Mouse (Mus musculus): ENCODE results near the gene Sdccag8. TPM values are rescaled to one million over a fixed set of nuclear protein-coding genes. Genes with fewer than 3 reads are reported as not detected.
"Not testable (repeated sequence)": the region's sequence is repeated elsewhere in the genome, so short reads cannot be mapped to it uniquely, and the experiment has no call there.

Sdccag8 gene
- polyA plus RNA-seq, 1 experiment from 2014 or later, result 18.7 TPM

DNA sequence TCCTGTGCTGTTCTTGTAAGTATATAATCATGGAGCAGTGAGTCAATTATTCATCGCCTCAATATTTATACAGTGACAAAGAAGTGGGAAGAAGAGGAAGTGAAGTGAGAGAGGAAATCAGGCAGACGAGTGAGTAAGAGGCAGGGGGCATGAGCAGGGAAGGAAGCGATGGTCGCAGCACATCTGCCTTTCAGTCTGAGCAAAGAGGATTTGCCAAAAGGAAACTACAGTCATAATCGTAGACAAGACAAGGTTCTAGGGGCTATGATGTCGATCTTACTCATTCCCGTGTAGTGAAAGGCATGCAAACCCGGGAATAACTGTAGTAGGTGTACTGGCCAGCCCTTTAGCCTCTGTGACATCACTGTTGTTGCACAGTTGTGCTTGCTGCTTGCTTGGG is 18.1 kb downstream of the Sdccag8 start:
- Histone ChIP-seq H3K27ac (ENCODE audit: low read depth) (no peak overlapping the region), H3K4me1 (replicated peaks; ENCODE audit: control insufficient read depth, insufficient read depth, low read length) (no peaks in the 10 kb centered on the region), H3K4me3 (ENCODE audit: low read depth, low read length) (no peak overlapping the region), H3K4me2 (ENCODE audit: low read length) (no peak overlapping the region), H3K27me3 (replicated peaks; ENCODE audit: control insufficient read depth, insufficient read depth, low read length) (0 out of 2 replicates have a peak, but pooled peaks cover 4% of the 10 kb centered on the region), H3K9me3 (ENCODE audit: control insufficient read depth, low read length) (no peaks in the 10 kb centered on the region), H3K9ac (ENCODE audit: low read length) (no peak overlapping the region), H3K36me3 (ENCODE audit: control insufficient read depth, insufficient read depth, low read length) (peaks cover 5% of the 10 kb centered on the region; the same call in 1 of the 2 replicates)
- ATAC-seq (replicated peaks; ENCODE audit: low FRiP score, low TSS enrichment, low read depth), result no peak
- no peak for DNase-seq (ENCODE audit: low spot score)
- WGBS, result 68% methylated on average over 8 of the region's 8 CpGs

DNA sequence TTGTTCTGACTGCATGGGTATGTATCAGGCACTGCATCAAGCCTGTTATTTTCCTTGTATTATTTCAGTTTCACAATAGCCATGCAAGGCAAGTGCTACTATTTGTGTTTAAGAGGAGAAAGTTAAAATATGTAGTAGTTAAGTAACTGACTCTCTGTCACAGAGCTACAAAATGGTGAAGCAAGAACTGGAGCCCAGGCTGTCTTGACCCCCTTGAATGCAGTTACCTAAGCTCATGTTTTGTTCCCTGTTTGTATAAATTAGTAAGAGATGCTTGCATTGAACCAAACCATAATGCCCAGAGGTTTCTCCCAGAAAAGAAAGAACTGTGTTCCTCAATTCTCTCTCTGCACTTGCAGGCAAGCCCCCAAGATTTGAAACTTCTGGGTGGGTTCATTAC is 18.8 kb downstream of the Sdccag8 start:
- no peak overlapping the region for H3K27ac ChIP-seq (ENCODE audit: low read depth)
- no peak for ATAC-seq (replicated peaks; ENCODE audit: low FRiP score, low TSS enrichment, low read depth)
- H3K9ac ChIP-seq (ENCODE audit: low read length), result no peak overlapping the region
- H3K4me3 ChIP-seq (ENCODE audit: low read depth, low read length), result no peak overlapping the region
- 0 out of 2 replicates have a peak, but pooled peaks cover 4% of the 10 kb centered on the region for H3K27me3 ChIP-seq (replicated peaks; ENCODE audit: control insufficient read depth, insufficient read depth, low read length)
- H3K4me1 ChIP-seq (replicated peaks; ENCODE audit: control insufficient read depth, insufficient read depth, low read length), result no peaks in the 10 kb centered on the region
- peaks cover 5% of the 10 kb centered on the region; the same call in 1 of the 2 replicates for H3K36me3 ChIP-seq (ENCODE audit: control insufficient read depth, insufficient read depth, low read length)
- no peak overlapping the region for H3K4me2 ChIP-seq (ENCODE audit: low read length)
- no peaks in the 10 kb centered on the region for H3K9me3 ChIP-seq (ENCODE audit: control insufficient read depth, low read length)
- DNase-seq (ENCODE audit: low spot score), result no peak

DNA sequence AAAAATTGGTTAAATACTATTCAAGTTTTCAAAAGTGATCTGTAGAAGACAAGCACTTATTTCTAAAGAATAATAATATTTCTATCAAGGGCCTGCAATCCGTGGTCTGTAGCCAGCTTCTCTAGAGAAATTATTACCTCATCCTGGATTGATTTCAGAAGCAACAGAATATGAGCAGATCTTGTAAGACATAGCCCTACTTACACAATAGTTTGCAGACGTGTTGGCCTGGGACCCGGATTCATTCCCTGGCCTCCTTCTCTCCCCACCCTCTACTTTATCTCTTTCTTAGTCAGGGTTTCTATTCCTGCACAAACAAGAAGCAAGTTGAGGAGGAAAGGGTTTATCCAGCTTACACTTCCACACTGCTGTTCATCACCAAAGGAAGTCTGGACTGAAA is 19.5 kb downstream of the Sdccag8 start:
- H3K4me3 ChIP-seq (ENCODE audit: low read depth, low read length), result no peak overlapping the region

DNA sequence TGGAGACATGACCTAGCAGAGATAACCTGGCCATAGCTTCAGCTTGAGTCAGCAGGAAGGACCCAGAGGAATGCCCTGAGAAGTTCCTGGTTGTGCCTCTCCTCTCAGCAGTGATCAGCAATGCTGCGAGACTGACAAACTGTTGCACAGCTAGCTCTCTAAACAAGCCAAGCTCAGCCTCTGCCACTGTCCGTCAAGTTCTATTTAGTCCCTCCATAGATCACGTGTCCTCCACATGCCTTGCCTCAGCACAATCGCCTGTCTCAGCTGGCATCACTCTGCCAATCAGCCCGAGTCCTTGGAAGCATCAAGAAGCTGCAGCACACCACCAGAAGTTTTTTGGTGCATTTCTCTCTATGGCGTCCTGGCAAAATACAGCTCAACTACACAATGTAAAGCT is 20.4 kb downstream of the Sdccag8 start:
- Histone ChIP-seq H3K4me1 (replicated peaks; ENCODE audit: control insufficient read depth, insufficient read depth, low read length) (no peaks in the 10 kb centered on the region), H3K9me3 (ENCODE audit: control insufficient read depth, low read length) (no peaks in the 10 kb centered on the region), H3K4me2 (ENCODE audit: low read length) (peak overlapping the region; percentile 64; the same call in 1 of the 2 replicates), H3K4me3 (ENCODE audit: low read depth, low read length) (no peak overlapping the region), H3K27ac (ENCODE audit: low read depth) (no peak overlapping the region), H3K9ac (ENCODE audit: low read length) (no peak overlapping the region), H3K36me3 (ENCODE audit: control insufficient read depth, insufficient read depth, low read length) (peaks cover 5% of the 10 kb centered on the region; the same call in 1 of the 2 replicates), H3K27me3 (replicated peaks; ENCODE audit: control insufficient read depth, insufficient read depth, low read length) (0 out of 2 replicates have a peak, but pooled peaks cover 4% of the 10 kb centered on the region)
- WGBS, result 58% methylated on average over 6 of the region's 6 CpGs
- DNase-seq (ENCODE audit: low spot score) (no peak), ATAC-seq (replicated peaks; ENCODE audit: low FRiP score, low TSS enrichment, low read depth) (no peak)

More for the DNA sequence above, 19.5 kb downstream of the Sdccag8 start:
- H3K4me1 ChIP-seq (replicated peaks; ENCODE audit: control insufficient read depth, insufficient read depth, low read length), result no peaks in the 10 kb centered on the region
- WGBS, result 82% methylated on average over 3 of the region's 3 CpGs
- no peaks in the 10 kb centered on the region for H3K9me3 ChIP-seq (ENCODE audit: control insufficient read depth, low read length)
- H3K27me3 ChIP-seq (replicated peaks; ENCODE audit: control insufficient read depth, insufficient read depth, low read length), result 0 out of 2 replicates have a peak, but pooled peaks cover 4% of the 10 kb centered on the region
- no peak for DNase-seq (ENCODE audit: low spot score)
- ATAC-seq (replicated peaks; ENCODE audit: low FRiP score, low TSS enrichment, low read depth), result no peak
- no peak overlapping the region for H3K27ac ChIP-seq (ENCODE audit: low read depth)
- H3K9ac ChIP-seq (ENCODE audit: low read length), result no peak overlapping the region
- peaks cover 5% of the 10 kb centered on the region; the same call in 1 of the 2 replicates for H3K36me3 ChIP-seq (ENCODE audit: control insufficient read depth, insufficient read depth, low read length)
- no peak overlapping the region for H3K4me2 ChIP-seq (ENCODE audit: low read length)

DNA sequence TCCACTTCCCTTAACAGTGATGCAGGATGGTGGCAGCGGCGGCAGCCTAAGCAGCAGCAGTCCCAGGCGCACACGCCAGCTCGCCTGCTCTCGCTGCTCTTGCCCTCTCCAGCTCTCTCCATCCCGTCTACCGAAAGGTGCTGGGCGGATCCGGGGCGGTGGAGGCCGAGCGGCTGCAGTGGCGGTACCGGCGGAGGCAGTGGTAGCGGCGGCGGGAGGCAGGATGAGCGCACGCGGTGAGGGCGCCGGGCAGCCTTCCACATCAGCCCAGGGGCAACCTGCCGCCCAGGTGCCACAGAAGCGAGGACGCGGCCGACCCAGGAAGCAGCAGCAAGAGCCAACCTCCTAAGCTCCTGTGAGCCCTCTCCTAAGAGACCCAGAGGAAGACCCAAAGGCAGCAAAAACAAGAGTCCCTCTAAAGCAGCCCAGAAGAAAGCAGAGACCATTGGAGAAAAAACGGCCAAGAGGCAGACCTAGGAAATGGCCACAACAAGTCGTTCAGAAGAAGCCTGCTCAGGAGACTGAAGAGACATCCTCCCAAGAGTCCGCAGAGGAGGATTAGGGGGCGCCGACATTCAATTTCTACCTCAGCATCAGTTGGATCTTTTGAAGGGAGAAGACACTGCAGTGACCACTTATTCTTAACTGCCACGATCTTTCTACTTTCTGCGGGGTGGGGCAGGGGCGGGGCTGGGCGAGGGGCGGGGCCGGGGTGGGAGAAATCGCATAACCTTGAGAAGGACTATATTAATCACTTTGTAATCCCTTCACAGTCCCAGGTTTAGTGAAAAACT is 21.2 kb downstream of the Sdccag8 start:
- 0 out of 2 replicates have a peak, but pooled peaks cover 4% of the 10 kb centered on the region for H3K27me3 ChIP-seq (replicated peaks; ENCODE audit: control insufficient read depth, insufficient read depth, low read length)
- H3K9me3 ChIP-seq (ENCODE audit: control insufficient read depth, low read length), result no peaks in the 10 kb centered on the region
- WGBS, result 3% methylated on average over 41 of the region's 41 CpGs
- H3K4me3 ChIP-seq (ENCODE audit: low read depth, low read length), result peak overlapping the region; percentile 33
- no peaks in the 10 kb centered on the region for H3K4me1 ChIP-seq (replicated peaks; ENCODE audit: control insufficient read depth, insufficient read depth, low read length)
- H3K27ac ChIP-seq (ENCODE audit: low read depth), result no peak overlapping the region
- H3K4me2 ChIP-seq (ENCODE audit: low read length), result peak overlapping the region; percentile 64
- peak overlapping the region; percentile 30; the same call in 1 of the 2 replicates for H3K9ac ChIP-seq (ENCODE audit: low read length)
- DNase-seq (ENCODE audit: low spot score), result peak; percentile 61
- no peak; the same call in 1 of the 2 replicates for ATAC-seq (replicated peaks; ENCODE audit: low FRiP score, low TSS enrichment, low read depth)
- H3K36me3 ChIP-seq (ENCODE audit: control insufficient read depth, insufficient read depth, low read length), result peaks cover 5% of the 10 kb centered on the region; the same call in 1 of the 2 replicates

DNA sequence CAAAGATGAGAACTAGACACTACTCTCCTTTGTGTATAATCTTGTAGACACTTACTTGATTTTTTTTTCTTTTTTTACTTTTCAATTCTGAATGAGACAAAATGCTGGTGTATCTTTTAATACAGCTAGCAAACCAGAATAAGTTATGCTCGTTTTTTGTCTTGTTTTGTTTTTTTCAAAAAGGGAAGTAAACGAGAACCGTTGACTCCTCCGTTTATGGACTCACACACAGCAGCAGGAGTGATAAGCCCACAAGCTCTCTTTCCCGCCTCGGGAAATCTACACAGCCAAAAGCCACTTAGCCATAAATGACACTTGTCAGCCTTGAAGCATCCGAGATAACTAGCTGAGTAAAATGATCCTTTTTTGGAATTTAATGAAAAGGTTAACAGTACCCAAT is 22.1 kb downstream of the Sdccag8 start:
- H3K27ac ChIP-seq (ENCODE audit: low read depth); H3K9me3 ChIP-seq (ENCODE audit: control insufficient read depth, low read length); H3K36me3 ChIP-seq (ENCODE audit: control insufficient read depth, insufficient read depth, low read length); ATAC-seq (replicated peaks; ENCODE audit: low FRiP score, low TSS enrichment, low read depth); H3K4me1 ChIP-seq (replicated peaks; ENCODE audit: control insufficient read depth, insufficient read depth, low read length); H3K27me3 ChIP-seq (replicated peaks; ENCODE audit: control insufficient read depth, insufficient read depth, low read length); H3K4me3 ChIP-seq (ENCODE audit: low read depth, low read length); DNase-seq (ENCODE audit: low spot score); H3K4me2 ChIP-seq (ENCODE audit: low read length); H3K9ac ChIP-seq (ENCODE audit: low read length): not testable (repeated sequence)
- 72% methylated on average over 7 of the region's 7 CpGs for WGBS

DNA sequence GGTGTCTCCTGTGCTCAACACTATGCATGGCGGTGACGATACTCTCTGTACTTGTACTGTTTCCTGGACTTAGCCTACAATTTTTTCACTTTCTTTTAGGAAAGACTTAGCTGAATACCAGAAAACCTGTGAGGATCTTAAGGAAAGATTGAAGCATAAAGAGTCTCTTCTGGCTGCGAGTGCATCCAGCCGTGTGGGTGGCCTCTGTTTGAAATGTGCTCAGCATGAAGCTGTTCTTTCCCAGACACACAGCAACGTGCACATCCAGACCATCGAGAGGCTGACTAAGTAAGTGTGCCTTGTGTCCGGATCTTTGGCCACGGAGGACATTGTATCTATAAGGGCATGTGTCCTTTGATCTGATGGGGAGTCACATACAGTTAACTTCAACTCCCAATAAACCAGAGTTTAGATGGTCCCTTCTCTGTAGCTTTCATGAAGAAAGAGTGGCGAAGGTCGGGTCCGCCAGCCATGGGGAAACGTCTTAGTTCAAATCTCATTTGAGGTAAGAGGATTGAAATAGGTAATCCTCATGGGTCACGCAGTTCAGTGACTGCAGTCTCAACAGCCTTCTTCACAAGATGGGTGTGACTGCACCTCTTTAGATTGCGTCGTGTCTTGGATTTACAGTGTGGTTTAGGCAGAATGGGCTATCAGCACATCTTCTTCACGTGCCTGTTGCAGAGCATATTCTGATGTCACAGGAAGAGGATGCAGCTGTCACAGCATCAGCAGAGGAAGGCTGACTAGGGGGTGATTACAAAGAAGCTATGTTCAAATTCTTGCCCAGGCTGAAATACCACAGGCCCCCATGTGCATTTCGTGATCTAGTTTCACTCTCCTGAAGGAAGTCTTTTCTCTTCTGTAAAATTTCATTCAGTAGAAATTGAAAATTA is 30.9 kb downstream of the Sdccag8 start:
- Histone ChIP-seq H3K27ac (ENCODE audit: low read depth) (no peak overlapping the region), H3K4me3 (ENCODE audit: low read depth, low read length) (no peak overlapping the region), H3K9ac (ENCODE audit: low read length) (no peak overlapping the region), H3K27me3 (replicated peaks; ENCODE audit: control insufficient read depth, insufficient read depth, low read length) (no peaks in the 10 kb centered on the region), H3K36me3 (ENCODE audit: control insufficient read depth, insufficient read depth, low read length) (peaks cover 4% of the 10 kb centered on the region; the same call in 1 of the 2 replicates), H3K4me1 (replicated peaks; ENCODE audit: control insufficient read depth, insufficient read depth, low read length) (peaks cover 5% of the 10 kb centered on the region; the same call in 1 of the 2 replicates), H3K9me3 (ENCODE audit: control insufficient read depth, low read length) (no peaks in the 10 kb centered on the region), H3K4me2 (ENCODE audit: low read length) (no peak overlapping the region)
- WGBS, result 78% methylated on average over 17 of the region's 17 CpGs
- ATAC-seq (replicated peaks; ENCODE audit: low FRiP score, low TSS enrichment, low read depth), result no peak
- no peak for DNase-seq (ENCODE audit: low spot score)

DNA sequence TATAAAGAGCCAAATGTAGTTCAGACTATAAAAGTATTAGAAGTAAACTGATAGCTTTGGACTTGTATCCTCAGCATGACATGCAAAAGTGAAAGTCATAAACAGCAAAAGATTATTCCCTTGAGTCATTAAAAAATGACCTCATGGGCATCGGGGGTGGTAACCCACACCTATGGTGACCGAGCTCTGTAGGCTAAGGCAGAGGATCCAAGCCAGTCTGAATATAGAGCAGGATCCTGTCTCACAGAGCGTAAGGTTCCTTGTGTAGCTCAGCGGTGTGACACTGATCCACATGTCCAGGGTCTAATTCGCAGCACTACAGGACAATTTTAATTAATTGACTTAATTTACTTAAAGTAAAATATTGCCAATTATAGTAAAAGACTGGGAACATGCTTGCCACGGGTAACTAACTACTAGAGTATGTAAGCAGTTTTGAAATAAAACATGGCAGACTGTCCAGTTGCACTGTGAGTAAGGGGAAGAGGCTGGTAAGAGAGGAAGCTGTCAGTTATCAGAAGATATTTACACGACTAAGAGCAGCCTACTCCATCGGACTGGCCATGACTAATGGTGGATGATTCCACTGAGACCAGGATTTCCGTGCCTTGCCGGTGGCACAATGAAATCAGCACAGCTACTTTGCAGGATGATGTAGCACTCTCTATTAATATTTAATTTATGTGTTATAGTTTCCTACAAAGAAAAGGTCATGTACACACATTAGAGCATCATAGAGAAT is 32.8 kb downstream of the Sdccag8 start:
- H3K4me1 ChIP-seq (replicated peaks; ENCODE audit: control insufficient read depth, insufficient read depth, low read length), result peaks cover 5% of the 10 kb centered on the region; the same call in 1 of the 2 replicates
- no peaks in the 10 kb centered on the region for H3K27me3 ChIP-seq (replicated peaks; ENCODE audit: control insufficient read depth, insufficient read depth, low read length)
- H3K4me3 ChIP-seq (ENCODE audit: low read depth, low read length), result no peak overlapping the region
- no peaks in the 10 kb centered on the region for H3K36me3 ChIP-seq (ENCODE audit: control insufficient read depth, insufficient read depth, low read length)
- DNase-seq (ENCODE audit: low spot score) (no peak), ATAC-seq (replicated peaks; ENCODE audit: low FRiP score, low TSS enrichment, low read depth) (no peak)
- no peaks in the 10 kb centered on the region for H3K9me3 ChIP-seq (ENCODE audit: control insufficient read depth, low read length)
- H3K27ac ChIP-seq (ENCODE audit: low read depth), result no peak overlapping the region
- H3K9ac ChIP-seq (ENCODE audit: low read length), result no peak overlapping the region
- WGBS, result 75% methylated on average over 10 of the region's 10 CpGs
- no peak overlapping the region for H3K4me2 ChIP-seq (ENCODE audit: low read length)
